Mouse (Mus musculus) embryo, embryonic 11.5 days (tissue): ENCODE results near the gene Mpp4.

Source experiments
- DNase-seq: peaks from one replicate; pipeline ENCODE4 v3.0.0-alpha.2; 2012; ENCODE audit warnings: low read depth, low spot score

Mpp4 gene

GRCm38 (mm10) chr1:59167654-59168425 lies 4.7 kb upstream of the Mpp4 start:
- DNase-seq: no peak

- no peak for DNase-seq
Observed at GRCm38 (mm10) chr1:59166232-59166905, 3.2 kb upstream of the Mpp4 start.

GRCm38 (mm10) chr1:59163918-59164317 lies 729 bp upstream of the Mpp4 start:
- DNase-seq: no peak

GRCm38 (mm10) chr1:59162309-59163024 lies 722 bp downstream of the Mpp4 start:
- no peak for DNase-seq

GRCm38 (mm10) chr1:59161396-59161795 lies 1.8 kb downstream of the Mpp4 start:
- DNase-seq: no peak

GRCm38 (mm10) chr1:59160871-59161270 lies 2.3 kb downstream of the Mpp4 start:
- DNase-seq: no peak

GRCm38 (mm10) chr1:59159136-59159535 lies 4.1 kb downstream of the Mpp4 start:
- no peak for DNase-seq

- DNase-seq: no peak
Observed at GRCm38 (mm10) chr1:59158498-59158897, 4.7 kb downstream of the Mpp4 start.

- DNase-seq: no peak
Observed at GRCm38 (mm10) chr1:59157846-59158245, 5.3 kb downstream of the Mpp4 start.

GRCm38 (mm10) chr1:59152346-59152745 lies 10.8 kb downstream of the Mpp4 start:
- no peak for DNase-seq

- DNase-seq: no peak
Observed at GRCm38 (mm10) chr1:59150542-59150941, 12.6 kb downstream of the Mpp4 start.

GRCm38 (mm10) chr1:59144543-59144942 lies 18.6 kb downstream of the Mpp4 start:
- DNase-seq: no peak

GRCm38 (mm10) chr1:59142809-59143208 lies 20.4 kb downstream of the Mpp4 start:
- peak; percentile 42 for DNase-seq

GRCm38 (mm10) chr1:59134419-59134818 lies 28.8 kb downstream of the Mpp4 start:
- no peak for DNase-seq

- DNase-seq: no peak
Observed at GRCm38 (mm10) chr1:59128879-59129278, 34.3 kb downstream of the Mpp4 start.

GRCm38 (mm10) chr1:59125558-59125957 lies 37.6 kb downstream of the Mpp4 start:
- DNase-seq: no peak

GRCm38 (mm10) chr1:59119720-59120457 lies 43.3 kb downstream of the Mpp4 start, which contains the start of gene Tmem237:
Gene Tmem237, minus strand, starts transcription at chr1:59120408.
- DNase-seq: peak; percentile 79

- DNase-seq: no peak
Observed at GRCm38 (mm10) chr1:59110524-59110923, 52.7 kb downstream of the Mpp4 start.

- DNase-seq: no peak
Observed at GRCm38 (mm10) chr1:59102071-59102470, 61.1 kb downstream of the Mpp4 start.

- DNase-seq: no peak
Observed at GRCm38 (mm10) chr1:59101020-59101419, 62.2 kb downstream of the Mpp4 start.

GRCm38 (mm10) chr1:59094705-59095104 lies 68.5 kb downstream of the Mpp4 start, which contains the start of gene C2cd6:
Gene C2cd6, minus strand, starts transcription at chr1:59094900.
- no peak for DNase-seq
